Mouse (Mus musculus) urinary bladder, postnatal 10 days (tissue): ENCODE results near the gene Itpr2.

Experiments
- DNase-seq: peaks from one replicate; pipeline ENCODE4 v3.0.0; 2022; ENCODE audit warnings: low spot score

Itpr2 gene

GRCm38 (mm10) chr6:146414094-146414493 lies 87.9 kb downstream of the Itpr2 start:
- no peak for DNase-seq

- no peak for DNase-seq
Observed at GRCm38 (mm10) chr6:146411446-146412070, 90.5 kb downstream of the Itpr2 start.

GRCm38 (mm10) chr6:146410427-146410810 lies 91.6 kb downstream of the Itpr2 start:
- no peak for DNase-seq

GRCm38 (mm10) chr6:146409692-146410426 lies 92.2 kb downstream of the Itpr2 start:
- no peak for DNase-seq

- DNase-seq, result no peak
Observed at GRCm38 (mm10) chr6:146405380-146405779, 96.6 kb downstream of the Itpr2 start.

GRCm38 (mm10) chr6:146404876-146405275 lies 97.1 kb downstream of the Itpr2 start:
- no peak for DNase-seq

GRCm38 (mm10) chr6:146404156-146404555 lies 97.9 kb downstream of the Itpr2 start:
- DNase-seq, result no peak

- DNase-seq, result no peak
Observed at GRCm38 (mm10) chr6:146402905-146403642, 98.9 kb downstream of the Itpr2 start.

- no peak for DNase-seq
Observed at GRCm38 (mm10) chr6:146397803-146398202, 104.2 kb downstream of the Itpr2 start.

- no peak for DNase-seq
Observed at GRCm38 (mm10) chr6:146396253-146396652, 105.8 kb downstream of the Itpr2 start.

GRCm38 (mm10) chr6:146395616-146396015 lies 106.4 kb downstream of the Itpr2 start:
- no peak for DNase-seq

GRCm38 (mm10) chr6:146392188-146392587 lies 109.8 kb downstream of the Itpr2 start:
- no peak for DNase-seq

- no peak for DNase-seq
Observed at GRCm38 (mm10) chr6:146390159-146390558, 111.9 kb downstream of the Itpr2 start.

- no peak for DNase-seq
Observed at GRCm38 (mm10) chr6:146388010-146388409, 114.0 kb downstream of the Itpr2 start.

GRCm38 (mm10) chr6:146387039-146387713 lies 114.8 kb downstream of the Itpr2 start:
- DNase-seq, result no peak

- no peak for DNase-seq
Observed at GRCm38 (mm10) chr6:146379263-146379662, 122.8 kb downstream of the Itpr2 start.

GRCm38 (mm10) chr6:146371511-146371910 lies 130.5 kb downstream of the Itpr2 start:
- no peak for DNase-seq

GRCm38 (mm10) chr6:146366180-146366579 lies 135.8 kb downstream of the Itpr2 start:
- no peak for DNase-seq

GRCm38 (mm10) chr6:146357911-146358310 lies 144.1 kb downstream of the Itpr2 start:
- no peak for DNase-seq

- no peak for DNase-seq
Observed at GRCm38 (mm10) chr6:146352258-146352805, 149.7 kb downstream of the Itpr2 start.

- no peak for DNase-seq
Observed at GRCm38 (mm10) chr6:146351816-146352215, 150.2 kb downstream of the Itpr2 start.

GRCm38 (mm10) chr6:146347568-146347967 lies 154.5 kb downstream of the Itpr2 start:
- DNase-seq, result no peak
